Mouse (Mus musculus): ENCODE data around the gene Ffar2. TPM values are rescaled to one million over a fixed set of nuclear protein-coding genes. Genes with fewer than 3 reads are reported as not detected.

Ffar2 gene
- polyA plus RNA-seq (2017; shearing (Covaris generic)) = under 1 TPM; 0.27 to 0.69 TPM

DNA sequence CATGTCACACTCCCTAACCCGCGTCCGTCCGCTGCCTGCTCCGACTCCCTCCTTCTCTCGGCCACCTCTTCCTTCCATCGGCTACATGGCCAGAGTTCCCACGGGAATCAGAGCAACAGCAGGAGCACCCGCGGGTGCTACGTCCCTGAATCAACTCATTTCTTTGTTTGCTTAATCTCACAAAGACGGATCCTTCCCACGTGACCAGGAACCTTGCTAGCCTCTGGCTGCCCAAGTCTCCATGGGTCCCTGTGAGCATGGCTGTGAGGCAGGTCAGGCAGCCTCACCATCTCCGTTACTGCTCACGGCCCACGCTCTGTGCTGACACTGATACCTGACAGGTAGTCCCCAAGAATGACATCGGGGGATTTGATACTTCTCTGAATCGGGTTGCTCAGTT is at the start of gene Ffar2:
TSS of gene Ffar2 (minus strand) at position 101 of the 400 bp plus-strand sequence.

DNA sequence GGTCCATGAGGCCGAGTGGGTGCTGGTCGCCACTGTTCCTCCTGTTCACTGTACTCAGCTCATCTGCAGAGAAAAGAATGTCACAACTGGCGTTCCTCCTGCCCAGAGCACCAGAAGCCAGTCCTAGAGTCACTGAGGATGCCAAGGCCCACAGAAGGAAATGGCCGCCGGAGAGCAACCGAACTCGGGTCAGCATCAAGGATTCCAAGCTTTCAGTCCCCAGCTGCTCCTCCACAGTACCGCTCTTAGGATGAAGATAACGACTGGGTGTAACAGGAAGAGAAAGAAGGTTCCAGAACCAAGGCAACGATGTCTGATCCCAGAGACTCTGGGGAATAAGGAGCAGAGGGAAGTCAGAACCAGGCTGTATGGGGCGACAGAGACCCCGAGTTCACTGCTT is 37.9 kb upstream of the Ffar2 start, which contains the start of gene Ffar1:
TSS of gene Ffar1 (minus strand) at position 101 of the 400 bp plus-strand sequence.

DNA sequence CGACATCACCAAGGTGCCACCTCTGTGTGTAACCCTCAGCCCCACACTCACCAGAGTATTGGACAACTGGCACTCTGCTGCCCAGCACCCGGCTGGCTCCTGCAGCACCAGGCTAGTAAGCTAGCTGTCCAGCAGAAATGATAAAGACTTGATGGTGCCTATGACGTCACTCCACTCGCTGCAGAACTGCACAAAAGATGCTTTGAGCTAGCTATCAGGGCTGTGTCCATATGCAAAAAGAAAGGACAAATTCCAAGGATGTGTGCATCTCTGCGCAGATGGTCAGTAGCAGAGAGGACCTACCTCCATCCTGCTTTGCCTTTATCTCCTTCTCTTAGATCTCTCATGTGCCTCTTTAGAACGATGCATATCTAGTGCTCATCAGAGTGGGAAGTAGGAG is 32.5 kb upstream of the Ffar2 start, which contains the start of gene Ffar3:
TSS of gene Ffar3 (minus strand) at position 101 of the 400 bp plus-strand sequence.

DNA sequence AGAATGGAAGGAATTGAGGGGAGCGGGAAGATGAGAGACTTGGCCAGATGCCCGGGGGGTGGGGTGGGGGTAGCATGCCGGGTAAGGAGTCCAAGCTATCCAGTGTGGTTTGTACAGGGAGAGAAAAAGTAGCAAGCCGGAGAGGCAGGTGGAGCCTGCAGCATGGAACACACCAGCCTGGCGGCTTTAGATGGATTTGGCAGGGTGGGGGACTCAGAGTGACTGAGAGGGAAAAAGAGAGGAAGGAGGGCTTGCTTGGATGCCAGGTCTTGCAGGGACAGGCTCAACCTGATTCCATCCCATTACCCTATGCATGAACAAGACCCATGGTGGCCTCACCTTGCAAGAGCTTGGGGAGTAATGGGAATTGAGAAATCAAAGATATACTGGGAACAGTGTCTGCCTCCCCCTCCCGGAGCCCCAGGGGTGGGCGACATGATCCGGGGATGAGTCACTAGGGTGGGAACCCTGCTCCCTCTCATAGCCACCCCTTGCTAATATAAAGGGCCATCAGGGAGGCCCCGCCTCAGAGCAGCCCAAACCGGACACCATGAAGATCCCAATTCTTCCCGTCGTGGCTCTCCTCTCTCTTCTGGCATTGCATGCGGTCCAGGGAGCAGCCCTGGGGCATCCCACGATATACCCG is 36.1 kb downstream of the Ffar2 start, which contains the start of gene Krtdap:
TSS of gene Krtdap (plus strand) at position 520 of the 646 bp plus-strand sequence.

Other genes starting within 250 kb of the Ffar2 start
- gene Kmt2b, start 235.0 kb downstream of the Ffar2 start, polyA plus RNA-seq (2017; shearing (Covaris generic)) = 10 to 100 TPM; 14.9 to 15.1 TPM
- gene Zbtb32, start 224.9 kb downstream of the Ffar2 start, polyA plus RNA-seq (2017; shearing (Covaris generic)) = 10 to 100 TPM; 12.9 to 34.9 TPM
- 1 to 10 TPM in 1 of 2 experiments, under 1 TPM in 1; 0.32 to 1.8 TPM for gene Upk1a, start 210.9 kb downstream of the Ffar2 start, polyA plus RNA-seq (2017; shearing (Covaris generic))
- 100 to 1,000 TPM; 713 to 756 TPM for gene Cox6b1, start 197.6 kb downstream of the Ffar2 start, polyA plus RNA-seq (2017; shearing (Covaris generic))
- gene Etv2, start 187.9 kb downstream of the Ffar2 start, polyA plus RNA-seq (2017; shearing (Covaris generic)) = not detected
- 100 to 1,000 TPM; 125 to 166 TPM for gene Rbm42, start 173.5 kb downstream of the Ffar2 start, polyA plus RNA-seq (2017; shearing (Covaris generic))
- 10 to 100 TPM; 18.3 to 29.7 TPM for gene Haus5, start 158.8 kb downstream of the Ffar2 start, polyA plus RNA-seq (2017; shearing (Covaris generic))
- gene Pmis2, start 152.2 kb downstream of the Ffar2 start, polyA plus RNA-seq (2017; shearing (Covaris generic)) = under 1 TPM in 1 of 2 experiments, not detected in 1; 0.50 TPM
- gene 2200002J24Rik, start 124.8 kb downstream of the Ffar2 start, polyA plus RNA-seq (2017; shearing (Covaris generic)) = not detected
- gene Atp4a, start 111.6 kb downstream of the Ffar2 start, polyA plus RNA-seq (2017; shearing (Covaris generic)) = under 1 TPM in 1 of 2 experiments, not detected in 1; 0.34 TPM
- 100 to 1,000 TPM in 1 of 2 experiments, 10 to 100 TPM in 1; 85.3 to 135 TPM for gene Tmem147, start 94.2 kb downstream of the Ffar2 start, polyA plus RNA-seq (2017; shearing (Covaris generic))
- under 1 TPM; 0.34 to 0.55 TPM for gene Gapdhs, start 80.1 kb downstream of the Ffar2 start, polyA plus RNA-seq (2017; shearing (Covaris generic))
- 1 to 10 TPM in 1 of 2 experiments, not detected in 1; 2.9 TPM for gene Sbsn, start 72.3 kb downstream of the Ffar2 start, polyA plus RNA-seq (2017; shearing (Covaris generic))
- gene Dmkn, start 60.0 kb downstream of the Ffar2 start, polyA plus RNA-seq (2017; shearing (Covaris generic)) = not detected
- not detected for gene Krtdap, start 35.9 kb downstream of the Ffar2 start, polyA plus RNA-seq (2017; shearing (Covaris generic))
- not detected for gene Ffar3, start 32.4 kb upstream of the Ffar2 start, polyA plus RNA-seq (2017; shearing (Covaris generic))
- gene Ffar1, start 37.8 kb upstream of the Ffar2 start, polyA plus RNA-seq (2017; shearing (Covaris generic)) = under 1 TPM in 1 of 2 experiments, not detected in 1; 0.11 TPM
- 1 to 10 TPM; 5.6 to 8.0 TPM for gene Cd22, start 56.6 kb upstream of the Ffar2 start, polyA plus RNA-seq (2017; shearing (Covaris generic))
- under 1 TPM in 1 of 2 experiments, not detected in 1; 0.47 TPM for gene Mag, start 91.1 kb upstream of the Ffar2 start, polyA plus RNA-seq (2017; shearing (Covaris generic))
- gene Hamp2, start 100.9 kb upstream of the Ffar2 start, polyA plus RNA-seq (2017; shearing (Covaris generic)) = not detected
- under 1 TPM in 1 of 2 experiments, not detected in 1; 0.76 TPM for gene Hamp, start 120.3 kb upstream of the Ffar2 start, polyA plus RNA-seq (2017; shearing (Covaris generic))
- gene Usf2, start 133.0 kb upstream of the Ffar2 start, polyA plus RNA-seq (2017; shearing (Covaris generic)) = 10 to 100 TPM; 13.0 to 18.6 TPM
- gene Lsr, start 149.7 kb upstream of the Ffar2 start, polyA plus RNA-seq (2017; shearing (Covaris generic)) = 10 to 100 TPM; 10.5 to 23.2 TPM
- gene Fam187b, start 150.0 kb upstream of the Ffar2 start, polyA plus RNA-seq (2017; shearing (Covaris generic)) = under 1 TPM in 1 of 2 experiments, not detected in 1; 0.83 TPM
- 1,000 to 10,000 TPM; 1,294 to 2,250 TPM for gene Fxyd5, start 218.7 kb upstream of the Ffar2 start, polyA plus RNA-seq (2017; shearing (Covaris generic))
- not detected for gene Fxyd7, start 227.7 kb upstream of the Ffar2 start, polyA plus RNA-seq (2017; shearing (Covaris generic))
- under 1 TPM; 0.72 to 0.98 TPM for gene Fxyd1, start 233.4 kb upstream of the Ffar2 start, polyA plus RNA-seq (2017; shearing (Covaris generic))
- under 1 TPM in 1 of 2 experiments, not detected in 1; 0.72 TPM for gene Lgi4, start 235.6 kb upstream of the Ffar2 start, polyA plus RNA-seq (2017; shearing (Covaris generic))

All from activated CD4-positive, CD25-positive, alpha-beta regulatory T cell (primary cell).